Mouse (Mus musculus) adrenal gland, adult 8-10 months (tissue): ENCODE results near the gene Mllt3. TPM values are rescaled to one million over a fixed set of nuclear protein-coding genes. Genes with fewer than 3 reads are reported as not detected.

ENCODE experiments used
- DNase-seq: peaks from one replicate; pipeline ENCODE4 v3.0.0; 2022
- total RNA-seq, 4 experiments: library from RNA; stranded (reverse); gene quantifications; 2 replicates each; pipeline ENCODE4 v1.2.4; 2022

Mllt3 gene
- total RNA-seq, 4 experiments from 2014 or later, result 26.0 to 32.0 (median 27.7) TPM

- no peak for DNase-seq
Measured at GRCm38 (mm10) chr4:87949451-87949850, 83.7 kb downstream of the Mllt3 start.

- DNase-seq, result no peak
Measured at GRCm38 (mm10) chr4:87944320-87944719, 88.8 kb downstream of the Mllt3 start.

GRCm38 (mm10) chr4:87942921-87943403, 90.2 kb downstream of the Mllt3 start:
- DNase-seq, result no peak

GRCm38 (mm10) chr4:87939474-87940154, 93.5 kb downstream of the Mllt3 start:
- no peak for DNase-seq

DNA sequence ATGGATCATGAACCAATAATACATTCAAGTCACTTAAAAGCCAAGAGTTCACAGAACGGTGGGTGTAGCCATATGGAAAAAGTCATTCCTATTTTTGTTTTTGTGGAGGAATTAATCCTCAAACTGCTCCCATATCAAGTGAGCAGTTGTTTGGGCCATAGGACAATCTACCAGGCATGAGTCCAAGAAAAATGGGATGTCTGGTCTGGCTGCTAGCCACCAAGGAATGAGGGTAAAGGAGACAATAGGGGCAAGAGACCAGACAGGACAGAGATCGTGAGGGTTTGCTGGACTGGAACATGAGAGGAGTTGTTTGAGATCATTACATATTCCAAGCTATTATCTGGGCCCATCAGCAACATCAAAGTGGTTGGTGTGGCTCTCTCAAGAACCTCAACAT, 96.8 kb downstream of the Mllt3 start:
- no peak for DNase-seq

GRCm38 (mm10) chr4:87933701-87934337, 99.3 kb downstream of the Mllt3 start:
- no peak for DNase-seq

- DNase-seq, result no peak
Measured at GRCm38 (mm10) chr4:87930356-87931245, 102.6 kb downstream of the Mllt3 start.

DNA sequence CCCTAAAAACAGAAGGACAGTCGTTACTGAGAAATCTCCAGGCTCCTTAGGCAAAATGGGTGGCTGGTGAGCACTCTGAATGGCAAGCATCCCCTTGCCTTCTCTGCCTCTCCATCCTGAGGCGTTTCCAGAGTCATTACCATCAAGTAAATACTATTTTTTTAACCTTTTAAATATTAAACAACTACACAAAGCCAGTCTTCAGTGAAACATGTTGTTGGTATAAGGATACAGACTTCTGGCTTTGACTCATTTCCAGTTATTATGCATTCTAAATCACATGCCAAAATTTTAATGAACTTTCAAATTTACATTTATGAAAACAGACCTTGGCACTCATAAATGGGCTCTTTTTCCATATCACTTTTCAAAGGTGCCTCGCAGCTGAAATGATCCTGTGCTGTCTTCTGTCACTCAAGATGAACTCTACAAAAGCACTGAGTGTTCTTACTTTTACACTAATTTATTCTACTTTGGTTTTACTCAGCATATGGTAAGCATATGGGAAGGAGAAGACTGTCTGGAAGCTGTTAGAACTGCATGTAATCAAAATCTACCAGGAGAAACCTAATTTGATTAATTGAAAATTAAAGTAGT, 104.5 kb downstream of the Mllt3 start:
- no peak for DNase-seq

DNA sequence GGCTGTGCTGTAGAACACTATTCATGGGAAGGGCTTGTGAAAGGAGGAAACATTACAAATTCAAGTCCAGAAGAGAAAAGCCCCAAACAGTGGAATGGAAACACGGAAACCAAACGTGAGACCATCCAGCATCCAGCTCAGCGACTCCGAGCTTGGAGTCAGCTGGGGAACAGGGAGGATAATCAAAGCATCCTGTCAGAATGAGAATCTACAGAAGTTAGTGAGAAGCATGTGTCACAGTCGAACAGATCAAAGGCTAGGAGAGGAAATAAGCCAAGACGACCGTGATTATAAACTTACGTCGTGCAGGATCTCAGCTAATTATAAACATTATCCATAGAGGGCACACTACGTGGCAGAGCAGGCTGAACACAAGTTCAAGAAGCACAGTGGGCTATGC, 105.8 kb downstream of the Mllt3 start:
- no peak for DNase-seq

GRCm38 (mm10) chr4:87920664-87921063, 112.5 kb downstream of the Mllt3 start:
- no peak for DNase-seq

GRCm38 (mm10) chr4:87911172-87911994, 121.8 kb downstream of the Mllt3 start:
- no peak for DNase-seq

DNA sequence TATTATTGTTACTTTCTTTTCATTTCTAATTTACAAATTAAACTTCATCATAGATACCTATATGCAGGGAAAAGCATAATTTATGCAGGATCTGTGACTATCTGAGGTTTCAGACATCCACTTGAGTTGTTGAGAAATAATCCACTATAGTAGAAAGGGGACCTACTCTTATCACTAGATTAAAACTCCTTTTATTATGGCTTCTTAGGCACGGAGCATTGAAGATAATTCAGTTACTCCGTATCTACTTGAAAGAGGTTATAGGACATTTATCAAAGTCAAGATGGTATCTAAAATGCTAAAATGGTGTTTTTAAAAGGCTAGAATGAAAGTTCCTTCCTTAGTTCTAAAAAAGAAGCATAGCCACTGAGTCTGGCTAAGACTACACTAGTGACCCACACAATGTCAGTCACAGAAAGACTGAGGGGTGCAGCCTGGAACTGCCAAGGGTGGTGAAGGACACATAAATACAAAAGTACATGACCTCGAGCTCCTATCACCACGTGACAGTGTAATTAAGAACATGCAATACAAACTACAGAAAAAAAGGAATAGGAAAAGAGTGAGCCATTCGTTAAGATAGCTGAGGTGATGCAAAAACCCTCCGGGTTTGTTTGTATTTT, 127.9 kb downstream of the Mllt3 start:
- no peak for DNase-seq

GRCm38 (mm10) chr4:87904722-87905121, 128.4 kb downstream of the Mllt3 start:
- DNase-seq, result no peak

GRCm38 (mm10) chr4:87902584-87902983, 130.6 kb downstream of the Mllt3 start:
- DNase-seq, result no peak

DNA sequence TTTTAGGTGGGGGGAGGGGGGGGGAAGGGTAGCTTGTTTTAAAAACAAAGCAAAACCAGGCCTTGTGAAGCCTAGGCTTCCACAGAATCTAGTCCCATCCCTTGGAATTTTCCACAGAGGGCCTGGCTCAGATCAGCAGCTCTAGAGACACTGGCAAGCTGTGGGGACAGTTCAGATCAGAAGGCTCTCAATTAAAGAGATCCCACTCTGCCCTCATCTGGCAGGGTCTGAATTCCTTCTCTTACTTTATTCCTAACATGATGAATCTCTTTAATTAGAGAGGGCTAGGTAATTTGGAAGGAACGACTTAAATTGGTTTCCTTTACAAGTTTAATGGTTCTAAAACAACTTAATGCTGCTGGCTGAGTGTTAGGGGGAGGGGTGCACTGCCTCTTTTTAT, 132.0 kb downstream of the Mllt3 start:
- DNase-seq, result no peak

DNA sequence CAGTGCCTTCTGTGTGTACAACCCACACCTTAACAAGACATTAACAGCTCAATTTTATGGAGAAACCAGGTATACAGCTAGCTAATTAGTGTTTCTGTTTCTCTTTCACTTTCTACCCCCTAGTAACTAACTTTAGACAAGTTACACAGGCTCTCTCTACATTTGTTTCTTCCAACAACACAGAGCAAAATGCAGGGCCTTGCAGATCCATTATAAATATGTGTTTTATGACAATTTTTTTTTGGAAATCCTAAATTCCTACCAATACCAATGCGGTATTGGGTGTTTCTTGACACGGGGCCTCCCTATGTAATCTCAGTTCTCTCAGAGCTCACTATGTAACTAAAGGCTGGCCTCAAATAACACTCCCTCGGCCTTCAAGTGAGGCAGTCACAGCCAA, 139.7 kb downstream of the Mllt3 start:
- DNase-seq, result no peak

DNA sequence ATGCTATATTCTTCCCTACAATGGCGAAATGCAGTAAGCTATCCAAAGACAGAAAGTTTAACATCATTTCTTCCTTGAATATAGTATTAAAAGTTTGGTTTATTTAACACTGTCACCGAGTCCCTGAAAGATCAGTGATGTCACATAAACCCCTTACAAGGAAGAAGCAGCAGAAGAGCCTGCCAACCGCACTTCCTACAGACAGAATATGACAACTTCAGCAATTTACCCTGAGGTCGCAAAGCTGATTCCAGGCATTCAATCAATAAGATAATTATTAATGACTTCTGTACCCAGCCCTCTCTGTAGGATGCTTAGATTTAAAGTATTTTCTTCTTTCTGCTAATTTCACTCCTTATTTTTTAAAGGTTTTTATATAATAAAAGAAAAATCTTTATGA, 140.2 kb downstream of the Mllt3 start:
- DNase-seq, result no peak

- DNase-seq, result no peak
Measured at GRCm38 (mm10) chr4:87883225-87883875, 149.8 kb downstream of the Mllt3 start.

GRCm38 (mm10) chr4:87881995-87882394, 151.2 kb downstream of the Mllt3 start:
- DNase-seq, result no peak

DNA sequence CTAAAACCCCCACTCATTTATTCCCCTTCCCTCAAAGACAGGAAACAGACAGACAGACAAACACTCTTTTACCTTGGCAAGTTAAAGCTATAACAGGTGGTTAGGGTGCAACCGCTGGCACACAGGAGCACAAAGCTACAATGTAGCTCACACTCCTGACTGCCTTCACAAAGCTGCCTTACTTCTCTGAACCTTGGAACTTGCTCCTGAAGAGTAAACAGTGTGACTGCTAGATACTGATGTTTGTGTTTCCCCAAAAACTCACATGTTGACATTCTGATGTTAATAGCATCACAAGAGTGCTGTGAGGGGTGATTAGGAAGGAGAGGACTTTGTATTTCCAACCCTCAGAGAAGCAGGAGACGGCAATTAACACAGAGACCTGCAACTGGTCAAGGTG, 151.6 kb downstream of the Mllt3 start:
- no peak for DNase-seq

DNA sequence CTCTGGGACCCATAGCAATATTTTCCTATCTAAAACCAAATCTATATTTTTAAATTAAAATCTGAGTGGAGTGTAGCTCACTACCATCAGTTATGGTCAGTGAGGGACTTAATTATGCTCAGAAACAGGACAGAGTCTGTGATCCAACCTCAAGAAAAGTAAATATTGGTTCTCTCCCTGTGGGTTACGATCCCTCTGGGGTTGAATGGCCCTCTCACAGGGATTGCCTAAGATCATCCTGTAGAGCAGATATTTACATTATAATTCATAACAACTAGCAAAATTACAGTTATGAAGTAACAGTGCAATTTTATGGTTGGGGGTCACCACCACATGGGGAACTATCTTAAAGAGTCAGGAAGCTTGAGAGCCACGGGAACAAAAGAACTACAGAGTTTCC, 152.9 kb downstream of the Mllt3 start:
- DNase-seq, result no peak
